Mouse (Mus musculus) adrenal gland, postnatal 25 days (tissue): Measurements from ENCODE around the gene Mxra8. TPM values are rescaled to one million over a fixed set of nuclear protein-coding genes. Genes with fewer than 3 reads are reported as not detected.
A peak's percentile ranks its signal among the peaks of the same experiment; 100 is the strongest.

Experiments
- DNase-seq: peaks from one replicate; pipeline ENCODE4 v3.0.0; 2021; ENCODE audit warnings: mixed read lengths
- microRNA-seq, 2 experiments: library from miRNA; unstranded; fragments of <30 nt; microRNA quantifications; one replicate each; pipeline ENCODE4 v1.2.0; 2021
- total RNA-seq: library from RNA; stranded (reverse); gene quantifications from 2 replicates; pipeline ENCODE4 v1.2.3, GENCODE M21; 2021

Mxra8 gene
- total RNA-seq, 1 experiment from 2014 or later: 50.3 TPM

GRCm38 (mm10) chr4:155863001-155863400, 23.5 kb downstream of the Mxra8 start, which contains the start of gene Tas1r3:
Gene Tas1r3, minus strand, starts transcription at chr4:155863362.
- no peak for DNase-seq

- DNase-seq: no peak
These were observed 29.3 kb downstream of the Mxra8 start for GRCm38 (mm10) chr4:155868614-155869298.

GRCm38 (mm10) chr4:155869317-155870033, 30.0 kb downstream of the Mxra8 start, which contains the start of the genes Cptp and Ints11:
Gene Cptp, minus strand, starts transcription at chr4:155869440.
Gene Ints11, plus strand, starts transcription at chr4:155869546.
- peak; percentile 98 for DNase-seq

GRCm38 (mm10) chr4:155871404-155871803, 31.9 kb downstream of the Mxra8 start:
- no peak for DNase-seq

- DNase-seq: no peak
These were observed 44.1 kb downstream of the Mxra8 start for GRCm38 (mm10) chr4:155883587-155883986.

- DNase-seq: no peak
These were observed 46.9 kb downstream of the Mxra8 start for GRCm38 (mm10) chr4:155886330-155886729.

GRCm38 (mm10) chr4:155887674-155888073, 48.2 kb downstream of the Mxra8 start:
- no peak for DNase-seq

GRCm38 (mm10) chr4:155888181-155888580, 48.7 kb downstream of the Mxra8 start:
- no peak for DNase-seq

- DNase-seq: no peak
These were observed 49.8 kb downstream of the Mxra8 start for GRCm38 (mm10) chr4:155889316-155889715.

GRCm38 (mm10) chr4:155891011-155891471, 51.6 kb downstream of the Mxra8 start:
- no peak for DNase-seq

GRCm38 (mm10) chr4:155891551-155892001, 52.1 kb downstream of the Mxra8 start, which contains the start of the genes Pusl1 and Acap3:
Gene Pusl1, minus strand, starts transcription at chr4:155891781.
Gene Acap3, plus strand, starts transcription at chr4:155891822.
- peak; percentile 98 for DNase-seq

- peak; percentile 90 for DNase-seq
These were observed 52.5 kb downstream of the Mxra8 start for GRCm38 (mm10) chr4:155892017-155892416.

GRCm38 (mm10) chr4:155892438-155893211, 53.1 kb downstream of the Mxra8 start:
- DNase-seq: peak; percentile 52

GRCm38 (mm10) chr4:155893212-155893690, 53.8 kb downstream of the Mxra8 start:
- no peak for DNase-seq

Small RNAs within 50 kb of the gene (microRNA-seq; reads per million reads assigned to microRNA genes)
- gene Gm27743: 0 reads per million in 2 experiments

Other genes with a start within 250 kb of the Mxra8 start
- gene Slc35e2, start 238.3 kb upstream of the Mxra8 start, total RNA-seq: 36.8 and 52.0 TPM in 2 replicates
- gene Cdk11b, start 214.8 kb upstream of the Mxra8 start, total RNA-seq: 50.9 and 68.4 TPM in 2 replicates
- not detected in 2 replicates for gene Gm10563, start 194.3 kb upstream of the Mxra8 start, total RNA-seq
- gene Mmp23, start 186.3 kb upstream of the Mxra8 start, total RNA-seq: 3.7 and 4.2 TPM in 2 replicates
- gene Mib2, start 170.5 kb upstream of the Mxra8 start, total RNA-seq: 47.0 and 60.2 TPM in 2 replicates
- 50.8 and 67.4 TPM in 2 replicates for gene Fndc10, start 145.3 kb upstream of the Mxra8 start, total RNA-seq
- gene Ssu72, start 134.9 kb upstream of the Mxra8 start, total RNA-seq: 100 and 123 TPM in 2 replicates
- 0.86 and 1.6 TPM in 2 replicates for gene Tmem240, start 104.9 kb upstream of the Mxra8 start, total RNA-seq
- 91.0 and 98.7 TPM in 2 replicates for gene Atad3a, start 78.6 kb upstream of the Mxra8 start, total RNA-seq
- gene Vwa1, start 65.0 kb upstream of the Mxra8 start, total RNA-seq: 2.6 and 3.7 TPM in 2 replicates
- 0.79 and 1.2 TPM in 2 replicates for gene Tmem88b, start 53.8 kb upstream of the Mxra8 start, total RNA-seq
- not detected in 2 replicates for gene Ankrd65, start 49.2 kb upstream of the Mxra8 start, total RNA-seq
- 126 and 163 TPM in 2 replicates for gene Mrpl20, start 36.8 kb upstream of the Mxra8 start, total RNA-seq
- gene Ccnl2, start 27.2 kb upstream of the Mxra8 start, total RNA-seq: 150 and 170 TPM in 2 replicates
- 135 and 160 TPM in 2 replicates for gene Aurkaip1, start 8.4 kb upstream of the Mxra8 start, total RNA-seq
- gene Dvl1, start 7.7 kb downstream of the Mxra8 start, total RNA-seq: 63.2 and 64.6 TPM in 2 replicates
- 0.52 and 0.55 TPM in 2 replicates for gene Tas1r3, start 23.7 kb downstream of the Mxra8 start, total RNA-seq
- gene Cptp, start 29.8 kb downstream of the Mxra8 start, total RNA-seq: 13.8 and 23.0 TPM in 2 replicates
- gene Ints11, start 29.9 kb downstream of the Mxra8 start, total RNA-seq: 32.4 and 36.9 TPM in 2 replicates
- gene Pusl1, start 52.1 kb downstream of the Mxra8 start, total RNA-seq: 36.3 and 38.8 TPM in 2 replicates
- 23.6 and 27.1 TPM in 2 replicates for gene Acap3, start 52.1 kb downstream of the Mxra8 start, total RNA-seq
- gene Ube2j2, start 104.2 kb downstream of the Mxra8 start, total RNA-seq: 71.7 and 76.6 TPM in 2 replicates
- gene C1qtnf12, start 122.6 kb downstream of the Mxra8 start, total RNA-seq: 70.6 and 77.9 TPM in 2 replicates
- 6.6 and 9.7 TPM in 2 replicates for gene B3galt6, start 153.0 kb downstream of the Mxra8 start, total RNA-seq
- 248 and 275 TPM in 2 replicates for gene Sdf4, start 153.2 kb downstream of the Mxra8 start, total RNA-seq
- 1.5 TPM in 1 of 2 replicates, not detected in the other for gene Tnfrsf4, start 174.2 kb downstream of the Mxra8 start, total RNA-seq
- not detected in 2 replicates for gene Tnfrsf18, start 186.5 kb downstream of the Mxra8 start, total RNA-seq
- 0.61 TPM in 1 of 2 replicates, not detected in the other for gene Ttll10, start 219.7 kb downstream of the Mxra8 start, total RNA-seq